Mouse (Mus musculus) hindbrain, embryonic 11.5 days (tissue): ENCODE measurements at regions not wholly inside any gene's neighbourhood (a gene's known extent, or its start where the extent isn't known, plus 50 kb on each side); places are given as distances from the start of the nearest gene placed in this dataset.

Experiments
- ATAC-seq: fragments of 200-750 bp; cut with Nextera tagmentation; 2 replicates; pipeline ENCODE4 v1.8.0; 2017; ENCODE audit warnings: mild to moderate bottlenecking, moderate TSS enrichment, moderate library complexity; ENCODE audit not compliant: low FRiP score
- DNase-seq: peaks from one replicate; pipeline ENCODE4 v3.0.0-alpha.2; 2015; ENCODE audit warnings: low spot score
- H3K27ac ChIP-seq: fragments of 300-500 bp; sonication (generic); 2 replicates; pipeline ENCODE4 v1.5.1; 2014; ENCODE audit warnings: mild to moderate bottlenecking, low read depth, low read length
- H3K27me3 ChIP-seq: fragments of 300-500 bp; sonication (generic); 2 replicates; pipeline ENCODE4 v1.6.1; 2014; ENCODE audit warnings: mild to moderate bottlenecking, low read length, moderate library complexity, mixed read lengths; ENCODE audit not compliant: control insufficient read depth, insufficient read depth
- H3K36me3 ChIP-seq: fragments of 300-500 bp; sonication (generic); 2 replicates; pipeline ENCODE4 v1.6.1; 2014; ENCODE audit warnings: mild to moderate bottlenecking, low read length, moderate library complexity, mixed read lengths; ENCODE audit not compliant: control insufficient read depth, insufficient read depth
- H3K4me1 ChIP-seq: fragments of 300-500 bp; sonication (generic); replicated peaks from 2 replicates; pipeline ENCODE4 v1.6.1; 2014; ENCODE audit warnings: low read length, mixed read lengths; ENCODE audit not compliant: control insufficient read depth, insufficient read depth
- H3K4me2 ChIP-seq: fragments of 300-500 bp; sonication (generic); replicated peaks from 2 replicates; pipeline ENCODE4 v1.6.1; 2014; ENCODE audit warnings: mild to moderate bottlenecking, low read depth, low read length
- H3K4me3 ChIP-seq: fragments of 300-500 bp; sonication (generic); 2 replicates; pipeline ENCODE4 v1.5.1; 2014; ENCODE audit warnings: low read depth, low read length
- H3K9ac ChIP-seq: fragments of 300-500 bp; sonication (generic); 2 replicates; pipeline ENCODE4 v1.6.1; 2014; ENCODE audit warnings: low read depth, low read length
- H3K9me3 ChIP-seq: fragments of 300-500 bp; sonication (generic); 2 replicates; pipeline ENCODE4 v1.6.1; 2016; ENCODE audit warnings: low read length; ENCODE audit not compliant: control insufficient read depth
- WGBS: fragments of 180-500 bp; shearing (Covaris S2); extraction: QIAGEN DNeasy Blood & Tissue Kit; methylation state at CpG from one replicate; pipeline ENCODE4 v1.1.7; 2014; 5-methylcytosine and 5-hydroxymethylcytosine counted together

- peak; percentile 83 for ATAC-seq
- no peak overlapping the region for H3K9ac ChIP-seq
- peak; percentile 46 for DNase-seq
Measured at GRCm38 (mm10) chr4:142588418-142589083, 349.4 kb upstream of the Kazn start.

GRCm38 (mm10) chr4:142587345-142588035, 348.3 kb upstream of the Kazn start:
- no peak overlapping the region for H3K9ac ChIP-seq
- DNase-seq (no peak), ATAC-seq (no peak)
- H3K4me3 ChIP-seq, result no peak overlapping the region
- no peaks in the 10 kb centered on the region for H3K4me1 ChIP-seq
- no peaks in the 10 kb centered on the region for H3K36me3 ChIP-seq
- no peak overlapping the region for H3K27ac ChIP-seq
- 61% methylated on average over 22 of the region's 22 CpGs for WGBS
- no peaks in the 10 kb centered on the region for H3K27me3 ChIP-seq
- H3K9me3 ChIP-seq, result no peaks in the 10 kb centered on the region
- H3K4me2 ChIP-seq, result no peak overlapping the region

More at GRCm38 (mm10) chr4:142588418-142589083, 349.4 kb upstream of the Kazn start:
- Histone ChIP-seq H3K36me3 (no peaks in the 10 kb centered on the region), H3K4me1 (no peaks in the 10 kb centered on the region), H3K9me3 (no peaks in the 10 kb centered on the region), H3K27me3 (no peaks in the 10 kb centered on the region), H3K4me3 (no peak overlapping the region), H3K4me2 (no peak overlapping the region), H3K27ac (no peak overlapping the region)
- 65% methylated on average over 24 of the region's 24 CpGs for WGBS

- Histone ChIP-seq H3K4me2 (no peak overlapping the region), H3K9ac (no peak overlapping the region), H3K4me1 (peaks cover 3% of the 10 kb centered on the region; the same call in 1 of the 2 replicates), H3K27ac (no peak overlapping the region), H3K4me3 (no peak overlapping the region), H3K9me3 (no peaks in the 10 kb centered on the region), H3K27me3 (no peaks in the 10 kb centered on the region), H3K36me3 (no peaks in the 10 kb centered on the region)
- DNase-seq (peak; percentile 29), ATAC-seq (no peak)
- WGBS, result 35% methylated on average over 4 of the region's 4 CpGs
Measured at GRCm38 (mm10) chr4:142578536-142578935, 339.3 kb upstream of the Kazn start.

- Histone ChIP-seq H3K4me3 (no peak overlapping the region), H3K27me3 (no peaks in the 10 kb centered on the region), H3K9me3 (no peaks in the 10 kb centered on the region), H3K4me1 (peaks cover 3% of the 10 kb centered on the region; the same call in 1 of the 2 replicates), H3K9ac (no peak overlapping the region), H3K4me2 (no peak overlapping the region), H3K27ac (no peak overlapping the region), H3K36me3 (no peaks in the 10 kb centered on the region)
- WGBS, result 49% methylated on average over 4 of the region's 4 CpGs
- DNase-seq (no peak), ATAC-seq (no peak)
Measured at GRCm38 (mm10) chr4:142577519-142577918, 338.3 kb upstream of the Kazn start.

- H3K36me3 ChIP-seq, result no peaks in the 10 kb centered on the region
- peaks cover 3% of the 10 kb centered on the region; the same call in 1 of the 2 replicates for H3K4me1 ChIP-seq
- DNase-seq (no peak), ATAC-seq (no peak)
- no peak overlapping the region for H3K4me2 ChIP-seq
- 67% methylated on average over 1 of the region's 1 CpGs for WGBS
- H3K9ac ChIP-seq, result no peak overlapping the region
- H3K27ac ChIP-seq, result no peak overlapping the region
- H3K27me3 ChIP-seq, result no peaks in the 10 kb centered on the region
- H3K9me3 ChIP-seq, result no peaks in the 10 kb centered on the region
- H3K4me3 ChIP-seq, result no peak overlapping the region
Measured at GRCm38 (mm10) chr4:142574528-142574927, 335.3 kb upstream of the Kazn start.

GRCm38 (mm10) chr4:142570712-142571111, 331.5 kb upstream of the Kazn start:
- H3K36me3 ChIP-seq, result no peaks in the 10 kb centered on the region
- 85% methylated on average over 7 of the region's 7 CpGs for WGBS
- no peaks in the 10 kb centered on the region for H3K9me3 ChIP-seq
- H3K27ac ChIP-seq, result no peak overlapping the region
- H3K4me1 ChIP-seq, result no peaks in the 10 kb centered on the region
- no peak overlapping the region for H3K9ac ChIP-seq
- ATAC-seq, result no peak
- H3K4me3 ChIP-seq, result no peak overlapping the region
- no peak for DNase-seq
- H3K4me2 ChIP-seq, result no peak overlapping the region
- no peaks in the 10 kb centered on the region for H3K27me3 ChIP-seq

- H3K27ac ChIP-seq, result no peak overlapping the region
- no peak overlapping the region for H3K4me3 ChIP-seq
- DNase-seq (no peak), ATAC-seq (no peak)
- H3K36me3 ChIP-seq, result no peaks in the 10 kb centered on the region
- H3K9me3 ChIP-seq, result no peaks in the 10 kb centered on the region
- H3K27me3 ChIP-seq, result no peaks in the 10 kb centered on the region
- 84% methylated on average over 6 of the region's 6 CpGs for WGBS
- no peaks in the 10 kb centered on the region for H3K4me1 ChIP-seq
- H3K9ac ChIP-seq, result no peak overlapping the region
- H3K4me2 ChIP-seq, result no peak overlapping the region
Measured at GRCm38 (mm10) chr4:142568556-142568955, 329.4 kb upstream of the Kazn start.

- Histone ChIP-seq H3K36me3 (no peaks in the 10 kb centered on the region), H3K27ac (no peak overlapping the region), H3K4me2 (no peak overlapping the region), H3K27me3 (no peaks in the 10 kb centered on the region), H3K9ac (no peak overlapping the region), H3K4me1 (no peaks in the 10 kb centered on the region), H3K9me3 (no peaks in the 10 kb centered on the region), H3K4me3 (no peak overlapping the region)
- ATAC-seq, result no peak
- WGBS, result 66% methylated on average over 3 of the region's 3 CpGs
- DNase-seq, result no peak
Measured at GRCm38 (mm10) chr4:142554716-142555115, 315.5 kb upstream of the Kazn start.

GRCm38 (mm10) chr4:142545871-142546270, 306.7 kb upstream of the Kazn start:
- Histone ChIP-seq H3K27ac (no peak overlapping the region), H3K9me3 (no peaks in the 10 kb centered on the region), H3K9ac (no peak overlapping the region), H3K27me3 (no peaks in the 10 kb centered on the region), H3K4me2 (no peak overlapping the region), H3K36me3 (no peaks in the 10 kb centered on the region), H3K4me3 (no peak overlapping the region), H3K4me1 (no peaks in the 10 kb centered on the region)
- WGBS, result 80% methylated on average over 1 of the region's 1 CpGs
- ATAC-seq (no peak), DNase-seq (no peak)
